Mouse (Mus musculus) liver, embryonic 11.5 days (tissue): ENCODE results near the gene Pole3. TPM values are rescaled to one million over a fixed set of nuclear protein-coding genes. Genes with fewer than 3 reads are reported as not detected.

ENCODE experiments used
- ATAC-seq: fragments of 200-750 bp; cut with Nextera tagmentation; replicated peaks from 2 replicates; pipeline ENCODE4 v1.8.0; 2017; ENCODE audit warnings: moderate number of reproducible peaks, mild to moderate bottlenecking, moderate TSS enrichment, moderate library complexity; ENCODE audit not compliant: low FRiP score
- DNase-seq: peaks from one replicate; pipeline ENCODE4 v3.0.0-alpha.2; 2017; ENCODE audit warnings: low spot score
- H3K27ac ChIP-seq: fragments of 300-500 bp; sonication (generic); 2 replicates; pipeline ENCODE4 v1.5.1; 2014; ENCODE audit warnings: mild to moderate bottlenecking, low read depth, low read length, control low read depth
- H3K27me3 ChIP-seq: fragments of 300-500 bp; sonication (generic); replicated peaks from 2 replicates; pipeline ENCODE4 v1.6.1; 2014; ENCODE audit warnings: low read length, mixed read lengths; ENCODE audit not compliant: control insufficient read depth, insufficient read depth
- H3K36me3 ChIP-seq: fragments of 300-500 bp; sonication (generic); 2 replicates; pipeline ENCODE4 v1.6.1; 2014; ENCODE audit warnings: mild to moderate bottlenecking, low read length, moderate library complexity, mixed read lengths; ENCODE audit not compliant: control insufficient read depth, insufficient read depth
- H3K4me1 ChIP-seq: fragments of 300-500 bp; sonication (generic); replicated peaks from 2 replicates; pipeline ENCODE4 v1.6.1; 2014; ENCODE audit warnings: low read length, mixed read lengths; ENCODE audit not compliant: control insufficient read depth, insufficient read depth
- H3K4me2 ChIP-seq: fragments of 300-500 bp; sonication (generic); 2 replicates; pipeline ENCODE4 v1.6.1; 2014; ENCODE audit warnings: mild to moderate bottlenecking, control low read depth, moderate library complexity
- H3K4me3 ChIP-seq: fragments of 300-500 bp; sonication (generic); 2 replicates; pipeline ENCODE4 v1.5.1; 2014; ENCODE audit warnings: low read depth, low read length, control low read depth
- H3K9ac ChIP-seq: fragments of 300-500 bp; sonication (generic); 2 replicates; pipeline ENCODE4 v1.6.1; 2014; ENCODE audit warnings: low read depth, low read length, control low read depth
- H3K9me3 ChIP-seq: fragments of 300-500 bp; sonication (generic); 2 replicates; pipeline ENCODE4 v1.6.1; 2016; ENCODE audit warnings: low read length, inconsistent platforms, mixed read lengths; ENCODE audit not compliant: control insufficient read depth
- WGBS: fragments of 180-500 bp; shearing (Covaris S2); extraction: QIAGEN DNeasy Blood & Tissue Kit; methylation state at CpG from one replicate; pipeline ENCODE4 v1.1.7; 2014; 5-methylcytosine and 5-hydroxymethylcytosine counted together
- polyA plus RNA-seq: library from polyadenylated mRNA; unstranded; fragments of >200 nt; fragmentation: Nextera tagmentation; extraction: Ambion mirVana; gene quantifications from 2 replicates; pipeline ENCODE4 v1.2.1, GENCODE M21; 2014

Pole3 gene
- polyA plus RNA-seq, 1 experiment from 2014 or later, result 102 TPM

- DNase-seq (no peak), ATAC-seq (no peak)
- no peak overlapping the region for H3K4me2 ChIP-seq
- H3K9ac ChIP-seq, result no peak overlapping the region
- H3K9me3 ChIP-seq, result no peaks in the 10 kb centered on the region
- no peaks in the 10 kb centered on the region for H3K36me3 ChIP-seq
- 76% methylated on average over 2 of the region's 2 CpGs for WGBS
- H3K27ac ChIP-seq, result no peak overlapping the region
- H3K4me3 ChIP-seq, result no peak overlapping the region
- H3K4me1 ChIP-seq, result no peaks in the 10 kb centered on the region
- no peaks in the 10 kb centered on the region for H3K27me3 ChIP-seq
These were observed 32.2 kb downstream of the Pole3 start for GRCm38 (mm10) chr4:62492682-62493081.

GRCm38 (mm10) chr4:62487914-62488313 lies 37.0 kb downstream of the Pole3 start:
- no peak for DNase-seq
- H3K4me3 ChIP-seq, result no peak overlapping the region
- no peaks in the 10 kb centered on the region for H3K27me3 ChIP-seq
- no peak overlapping the region for H3K4me2 ChIP-seq
- ATAC-seq, result no peak
- peaks cover 6% of the 10 kb centered on the region for H3K4me1 ChIP-seq
- H3K9ac ChIP-seq, result no peak overlapping the region
- WGBS, result 80% methylated on average over 2 of the region's 2 CpGs
- H3K36me3 ChIP-seq, result no peaks in the 10 kb centered on the region
- no peaks in the 10 kb centered on the region for H3K9me3 ChIP-seq
- no peak overlapping the region for H3K27ac ChIP-seq

GRCm38 (mm10) chr4:62487172-62487571 lies 37.7 kb downstream of the Pole3 start:
- WGBS, result 84% methylated on average over 5 of the region's 5 CpGs
- no peaks in the 10 kb centered on the region for H3K27me3 ChIP-seq
- no peaks in the 10 kb centered on the region for H3K36me3 ChIP-seq
- H3K4me1 ChIP-seq, result peaks cover 6% of the 10 kb centered on the region
- no peak overlapping the region for H3K4me3 ChIP-seq
- ATAC-seq, result no peak
- no peak overlapping the region for H3K4me2 ChIP-seq
- no peak for DNase-seq
- H3K9me3 ChIP-seq, result no peaks in the 10 kb centered on the region
- no peak overlapping the region for H3K9ac ChIP-seq
- no peak overlapping the region for H3K27ac ChIP-seq

DNA sequence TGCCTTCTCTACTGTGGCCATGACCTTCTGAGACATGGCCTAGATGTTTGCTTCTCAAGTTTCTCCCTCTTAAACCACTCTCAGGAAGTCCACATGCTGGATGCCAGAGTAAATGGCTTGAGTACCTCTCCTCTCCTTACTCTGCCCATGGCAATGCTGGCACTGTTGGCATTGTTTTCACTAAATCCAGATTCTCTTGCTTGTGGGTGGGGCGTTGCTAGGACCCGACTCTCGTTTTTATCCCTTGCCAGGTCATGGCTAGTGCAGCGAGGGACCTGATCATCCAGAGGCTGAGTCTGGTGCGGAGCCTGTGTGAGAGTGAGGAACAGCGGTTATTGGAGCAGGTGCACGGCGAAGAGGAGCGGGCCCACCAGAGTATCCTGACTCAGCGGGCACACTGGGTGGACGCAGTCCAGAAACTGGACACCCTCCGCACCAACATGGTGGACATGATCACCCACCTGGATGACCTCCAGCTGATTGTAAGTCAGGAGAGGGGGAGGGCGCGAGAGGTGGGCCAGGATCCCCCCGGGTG lies 38.6 kb downstream of the Pole3 start:
- Histone ChIP-seq H3K27me3 (no peaks in the 10 kb centered on the region), H3K4me1 (peaks cover 6% of the 10 kb centered on the region), H3K36me3 (no peaks in the 10 kb centered on the region), H3K4me3 (no peak overlapping the region), H3K4me2 (no peak overlapping the region), H3K9me3 (no peaks in the 10 kb centered on the region), H3K27ac (no peak overlapping the region), H3K9ac (no peak overlapping the region)
- no peak for DNase-seq
- 91% methylated on average over 15 of the region's 15 CpGs for WGBS
- no peak for ATAC-seq

DNA sequence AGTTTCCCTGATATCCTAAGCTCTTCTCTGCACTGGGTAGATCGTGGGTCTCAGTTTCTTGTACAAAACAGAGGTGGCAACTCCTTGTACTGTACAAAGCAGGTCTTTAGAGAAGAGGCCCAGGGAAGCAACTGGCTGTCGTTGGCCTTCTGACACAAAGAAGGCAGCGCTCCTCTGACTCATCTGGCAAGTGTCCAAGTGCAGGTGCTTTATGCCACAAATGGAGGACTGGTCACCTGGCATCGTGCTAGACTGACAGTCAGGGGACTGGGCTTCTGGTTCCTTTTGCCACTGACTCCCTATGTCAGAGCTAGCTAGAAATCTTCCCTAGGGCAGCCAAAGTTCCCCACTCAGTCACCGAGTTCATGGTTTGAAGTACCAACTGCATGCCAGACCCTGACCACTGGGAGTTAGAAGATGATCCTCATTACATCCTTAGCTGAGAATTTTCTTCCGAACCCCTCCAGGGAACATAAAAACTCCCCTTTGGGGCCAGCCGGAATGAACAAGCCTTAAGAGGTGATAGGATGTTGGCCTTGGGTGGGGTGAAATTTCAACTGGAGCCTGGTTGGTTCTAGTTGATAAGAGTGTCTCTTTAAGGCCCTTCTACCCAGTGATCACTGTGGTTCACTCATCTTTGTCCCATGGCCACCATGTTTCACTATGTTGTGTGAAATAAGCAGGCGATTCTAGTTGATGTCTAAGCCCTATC lies 39.3 kb downstream of the Pole3 start:
- H3K4me1 ChIP-seq, result peaks cover 6% of the 10 kb centered on the region
- 83% methylated on average over 8 of the region's 8 CpGs for WGBS
- H3K4me3 ChIP-seq, result no peak overlapping the region
- H3K36me3 ChIP-seq, result no peaks in the 10 kb centered on the region
- 0 out of 2 replicates have a peak overlapping the region, but pooled peaks have one; percentile 13 for H3K27ac ChIP-seq
- H3K27me3 ChIP-seq, result peaks cover 4% of the 10 kb centered on the region
- no peak for DNase-seq
- peak; percentile 72 for ATAC-seq
- H3K4me2 ChIP-seq, result no peak overlapping the region
- no peaks in the 10 kb centered on the region for H3K9me3 ChIP-seq
- H3K9ac ChIP-seq, result no peak overlapping the region

DNA sequence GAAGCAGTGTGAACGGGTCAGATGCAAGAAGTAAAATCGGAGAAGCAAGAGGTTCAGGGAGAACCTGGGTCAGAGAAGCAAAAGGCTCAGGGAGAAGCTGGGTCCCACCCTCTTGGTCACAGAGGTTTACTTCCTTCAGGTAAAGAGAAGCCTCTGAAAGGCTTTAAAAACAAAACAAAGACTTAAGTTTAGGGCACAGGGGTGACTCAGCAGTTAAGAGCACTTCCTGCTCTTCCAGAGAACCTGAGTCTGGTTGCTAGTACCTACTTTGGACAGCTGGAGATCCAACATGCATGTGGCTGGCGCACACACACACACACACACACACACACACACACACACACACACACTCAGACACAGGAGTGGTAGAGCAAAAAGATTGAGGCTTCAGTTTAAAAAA lies 39.9 kb downstream of the Pole3 start:
- Histone ChIP-seq H3K27me3 (peaks cover 11% of the 10 kb centered on the region), H3K4me3 (no peak overlapping the region), H3K4me1 (peaks cover 6% of the 10 kb centered on the region), H3K9ac (no peak overlapping the region), H3K4me2 (no peak overlapping the region), H3K27ac (no peak overlapping the region), H3K36me3 (no peaks in the 10 kb centered on the region), H3K9me3 (no peaks in the 10 kb centered on the region)
- WGBS, result 79% methylated on average over 3 of the region's 3 CpGs
- ATAC-seq (no peak), DNase-seq (no peak)

- no peak overlapping the region for H3K27ac ChIP-seq
- H3K36me3 ChIP-seq, result no peaks in the 10 kb centered on the region
- no peak overlapping the region for H3K9ac ChIP-seq
- no peak for DNase-seq
- 39% methylated on average over 10 of the region's 10 CpGs for WGBS
- no peak overlapping the region for H3K4me2 ChIP-seq
- peaks cover 14% of the 10 kb centered on the region for H3K27me3 ChIP-seq
- no peak for ATAC-seq
- peaks cover 10% of the 10 kb centered on the region for H3K4me1 ChIP-seq
- no peaks in the 10 kb centered on the region for H3K9me3 ChIP-seq
- H3K4me3 ChIP-seq, result no peak overlapping the region
These were observed 43.9 kb downstream of the Pole3 start for GRCm38 (mm10) chr4:62480709-62481605.

DNA sequence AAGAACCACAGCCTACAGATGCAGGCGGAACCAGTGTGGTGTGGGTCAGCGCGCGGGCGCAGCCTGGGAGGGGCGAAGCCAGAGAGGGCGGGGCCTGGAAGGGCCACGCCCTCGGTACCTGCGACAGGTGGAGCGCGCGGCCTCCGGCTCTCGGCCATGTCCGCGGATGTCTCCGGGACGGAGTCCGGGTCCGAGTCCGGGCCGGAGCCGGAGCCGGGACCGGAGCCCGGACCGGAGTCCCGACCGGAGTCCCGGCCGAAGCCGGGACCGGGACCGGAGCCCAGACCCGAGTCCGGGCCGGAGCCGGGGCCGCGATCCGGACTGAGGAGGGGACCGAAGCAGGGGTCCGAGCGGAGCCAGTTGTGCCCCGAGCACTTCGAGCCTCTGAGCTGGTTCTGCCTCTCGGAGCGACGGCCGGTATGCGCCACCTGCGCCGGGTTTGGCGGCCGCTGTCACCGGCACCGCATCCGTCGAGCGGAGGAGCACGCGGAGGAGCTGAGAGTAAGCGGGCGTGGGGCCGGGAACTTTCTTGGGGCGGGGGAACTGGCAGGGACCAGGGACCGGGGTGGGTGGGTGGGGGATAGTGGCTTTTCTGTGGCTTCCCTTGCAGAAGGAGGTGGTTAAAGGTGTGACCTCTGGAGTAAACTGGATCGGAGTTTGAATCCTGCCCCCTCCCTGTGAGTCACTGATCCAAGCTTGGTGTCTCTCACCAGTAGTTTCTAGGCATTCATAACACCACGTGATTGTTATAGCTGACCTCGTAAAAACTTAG lies 44.7 kb downstream of the Pole3 start, which contains the start of gene Bspry:
TSS of gene Bspry (plus strand) at position 117 of the 772 bp plus-strand sequence.
- Histone ChIP-seq H3K9me3 (no peaks in the 10 kb centered on the region), H3K27me3 (peaks cover 14% of the 10 kb centered on the region), H3K36me3 (no peaks in the 10 kb centered on the region), H3K4me2 (peak within 1 kb of the TSS; percentile 95), H3K4me1 (peaks cover 4% of the 10 kb centered on the region), H3K9ac (peak within 1 kb of the TSS; percentile 30; the same call in 1 of the 2 replicates), H3K4me3 (peak within 1 kb of the TSS; percentile 60), H3K27ac (no peak within 1 kb of the TSS)
- peak; percentile 51 for DNase-seq
- WGBS, result 2% methylated on average over 68 of the region's 71 CpGs
- ATAC-seq, result peak; percentile 63
